Mouse (Mus musculus) lung, postnatal 10 days (tissue): Measurements from ENCODE around the gene Cxcr6.
"Not testable (repeated sequence)": the region's sequence is repeated elsewhere in the genome, so short reads cannot be mapped to it uniquely, and the experiment has no call there.

Experiments
- DNase-seq: peaks from one replicate; pipeline ENCODE4 v3.0.0; 2021

Gene Cxcr6

DNA sequence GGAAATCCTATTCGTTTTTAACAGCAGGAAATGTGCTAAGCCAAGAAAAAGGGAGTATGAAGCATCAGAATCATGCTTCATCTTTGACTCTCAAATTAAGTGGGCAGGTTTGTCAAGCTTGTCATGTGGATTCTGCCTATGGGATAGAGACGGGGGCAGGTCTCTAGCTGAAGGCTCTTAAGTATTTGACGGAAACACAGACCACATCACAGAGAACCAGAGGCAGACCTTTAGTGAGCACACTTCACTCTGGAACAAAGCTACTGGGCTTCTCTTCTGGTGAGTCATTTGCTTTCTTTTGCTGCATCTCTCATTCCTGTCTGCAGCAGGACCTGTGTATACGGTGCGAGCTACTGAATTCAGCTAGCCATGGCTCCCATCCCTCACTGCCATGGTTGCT lies at the start of gene Cxcr6:
Gene Cxcr6, plus strand, starts transcription at position 209 of the 400 bp plus-strand sequence.
- DNase-seq = no peak

DNA sequence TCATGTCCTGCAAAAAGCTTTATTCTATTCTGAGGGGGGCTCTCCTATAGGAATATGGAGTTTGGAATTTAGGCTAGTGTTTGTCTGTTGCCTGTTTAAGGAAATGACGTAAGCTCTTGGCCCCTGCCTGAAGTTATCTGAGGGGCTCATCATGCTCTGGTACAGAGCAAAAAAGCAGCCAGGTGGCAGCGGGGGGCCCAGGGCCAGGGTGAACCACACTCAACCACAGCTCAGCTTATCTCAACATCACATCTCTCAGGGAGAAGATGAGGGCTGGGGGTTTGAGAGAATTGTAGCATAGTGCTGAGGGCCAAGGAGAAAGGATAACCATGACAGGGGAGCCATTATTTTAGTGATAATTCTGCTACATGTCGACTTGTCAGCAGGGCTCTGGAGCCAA lies 49.5 kb upstream of the Cxcr6 start:
- no peak for DNase-seq

DNA sequence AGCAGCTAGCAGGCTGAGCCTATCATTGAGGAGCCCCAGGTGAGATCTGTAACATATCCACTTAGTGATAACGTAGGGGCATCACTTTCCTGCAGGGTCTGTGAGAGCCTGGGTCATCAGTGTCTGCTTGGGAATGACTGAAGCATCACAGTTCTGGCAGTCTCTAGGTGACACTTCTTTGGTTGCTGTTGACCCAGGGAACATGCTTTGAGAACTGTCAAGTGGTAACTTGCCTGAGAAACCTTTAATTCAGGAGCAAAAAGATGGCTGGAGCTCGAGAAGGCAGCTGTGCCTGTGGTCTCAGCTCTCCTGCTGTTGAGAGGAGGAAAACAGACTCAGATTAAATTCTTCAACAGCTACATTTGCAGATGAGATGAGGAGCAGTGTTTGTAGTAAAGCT lies 48.9 kb upstream of the Cxcr6 start:
- no peak for DNase-seq

DNA sequence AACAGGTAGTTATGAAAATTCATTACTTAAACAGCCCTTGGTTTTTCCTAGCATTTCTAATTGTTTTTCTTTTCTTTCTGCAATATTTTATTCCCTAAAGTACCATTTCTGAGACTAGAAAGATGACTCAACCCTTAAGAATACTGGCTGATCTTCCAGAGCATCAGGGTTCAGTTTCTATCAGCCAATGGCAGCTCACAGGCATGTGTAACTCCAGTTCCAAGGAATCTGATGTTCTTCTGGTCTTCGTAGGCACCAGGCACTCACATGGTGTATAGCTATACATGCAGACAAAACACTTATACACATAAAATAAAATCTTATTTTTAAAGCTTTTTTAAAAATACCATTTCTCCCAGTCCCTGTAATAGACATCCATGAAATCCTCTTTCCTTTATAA lies 48.1 kb upstream of the Cxcr6 start:
- DNase-seq = no peak

DNA sequence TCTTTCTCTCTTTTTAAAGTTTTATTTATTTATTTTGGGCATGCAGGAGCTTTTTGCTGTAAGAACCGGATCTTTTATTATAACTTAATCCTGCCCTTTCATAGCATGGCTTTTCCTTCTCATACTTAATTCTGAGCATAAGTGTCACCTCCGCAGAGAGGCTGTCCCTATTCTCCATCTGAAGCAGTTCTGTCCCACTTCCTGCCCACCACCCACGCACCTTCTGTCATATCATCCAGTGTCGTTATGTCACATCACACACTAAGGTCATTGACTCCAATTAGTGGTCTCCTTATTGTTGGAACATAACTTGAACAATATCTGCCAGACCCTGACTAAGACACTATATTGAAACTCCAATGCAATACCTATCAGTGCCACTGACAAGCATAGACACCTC lies 47.6 kb upstream of the Cxcr6 start:
- DNase-seq = no peak

DNA sequence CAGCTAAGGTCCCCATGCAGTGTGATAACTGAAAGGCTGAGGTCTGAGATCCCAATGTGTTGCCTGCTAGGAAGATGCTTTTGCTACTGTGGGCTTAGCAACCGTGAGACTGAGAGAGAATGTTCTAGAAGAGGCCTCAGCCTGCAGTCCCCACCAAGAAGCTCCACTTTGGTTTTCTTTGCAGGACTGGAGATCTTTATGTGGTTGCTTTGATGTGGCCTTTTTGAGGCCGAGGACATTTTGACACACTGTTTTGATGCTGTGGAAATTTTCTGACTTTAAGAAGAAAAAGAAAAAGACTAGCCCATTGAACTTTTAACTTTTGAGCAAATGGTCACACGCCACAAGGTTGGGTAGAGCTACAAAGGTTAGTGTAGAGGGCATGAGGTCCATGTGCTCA lies 45.5 kb upstream of the Cxcr6 start:
- DNase-seq = no peak

DNA sequence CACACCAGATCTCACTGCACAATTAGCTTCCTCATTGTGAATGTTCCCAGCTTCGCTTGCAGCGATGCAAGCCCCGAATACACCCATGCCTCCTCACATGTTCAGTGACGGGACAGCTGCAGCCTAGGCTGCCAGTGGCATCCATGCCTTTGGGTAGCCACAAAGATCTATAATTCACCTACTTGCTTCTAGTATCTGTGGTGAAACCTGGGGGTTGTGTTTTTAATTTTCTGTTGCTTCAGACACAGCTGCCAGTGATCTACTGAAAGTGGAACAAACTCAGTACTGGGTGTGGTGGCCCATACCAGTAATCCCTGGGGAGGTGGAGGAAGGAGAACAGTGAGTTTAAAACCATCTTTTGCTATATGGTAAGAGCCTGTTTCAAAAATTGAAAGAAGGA lies 43.4 kb upstream of the Cxcr6 start:
- DNase-seq = no peak

DNA sequence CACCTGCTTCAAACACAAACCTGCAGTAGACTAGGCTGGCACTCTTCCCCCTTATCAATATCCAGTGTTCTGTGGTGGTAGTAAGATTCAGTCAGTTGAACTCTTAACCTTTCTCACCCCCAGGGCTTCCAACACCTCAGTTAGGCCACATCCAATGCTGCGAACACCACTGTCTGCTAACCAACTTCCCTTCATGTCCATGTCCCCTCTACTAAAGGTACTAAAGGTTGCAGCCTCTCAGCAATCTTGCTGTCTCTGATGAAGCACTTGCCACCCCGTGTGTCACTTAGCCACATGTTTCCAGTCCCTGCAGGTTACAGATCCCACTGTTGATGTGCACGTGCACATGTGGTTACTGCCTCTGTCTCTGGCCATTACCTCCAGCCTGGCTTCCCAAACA lies 42.5 kb upstream of the Cxcr6 start:
- no peak for DNase-seq

DNA sequence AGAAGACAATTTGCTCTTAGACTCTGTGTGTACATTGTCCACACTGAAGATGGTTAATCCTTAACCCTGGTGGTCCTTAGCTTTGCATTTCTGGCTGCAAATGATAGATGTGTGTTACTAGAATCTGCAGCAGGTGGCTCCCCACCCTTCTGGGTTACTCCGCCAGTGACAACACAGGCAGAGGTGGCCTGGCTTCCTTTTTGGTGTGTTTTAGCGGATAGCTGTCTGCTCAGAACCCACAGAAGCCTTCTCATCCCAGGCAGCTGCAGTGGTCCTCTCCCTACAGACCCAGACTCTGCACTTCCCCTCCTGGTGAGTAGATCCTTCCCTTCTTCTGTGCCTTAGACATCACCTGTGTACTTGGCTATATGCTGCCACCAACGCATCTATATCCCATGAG lies 39.3 kb upstream of the Cxcr6 start:
- DNase-seq = no peak

DNA sequence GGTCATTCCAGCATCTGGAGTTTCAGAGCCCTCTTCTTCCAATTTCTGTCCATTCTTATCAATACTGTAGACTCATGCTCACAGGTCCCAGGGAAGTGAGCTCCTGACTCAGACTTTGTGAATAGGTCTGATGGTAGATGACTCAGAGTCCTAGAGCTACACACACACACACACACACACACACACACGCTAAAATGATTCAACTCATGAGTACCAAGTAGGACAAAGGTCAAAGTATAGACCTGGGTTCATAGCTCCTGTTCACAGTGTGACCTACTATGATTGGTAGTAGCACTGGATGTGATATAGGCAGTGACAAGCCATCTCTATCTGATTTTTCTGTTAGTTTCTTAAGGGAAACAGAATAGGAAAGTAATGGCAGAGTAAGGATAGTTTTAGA lies 37.8 kb upstream of the Cxcr6 start:
- DNase-seq = no peak

DNA sequence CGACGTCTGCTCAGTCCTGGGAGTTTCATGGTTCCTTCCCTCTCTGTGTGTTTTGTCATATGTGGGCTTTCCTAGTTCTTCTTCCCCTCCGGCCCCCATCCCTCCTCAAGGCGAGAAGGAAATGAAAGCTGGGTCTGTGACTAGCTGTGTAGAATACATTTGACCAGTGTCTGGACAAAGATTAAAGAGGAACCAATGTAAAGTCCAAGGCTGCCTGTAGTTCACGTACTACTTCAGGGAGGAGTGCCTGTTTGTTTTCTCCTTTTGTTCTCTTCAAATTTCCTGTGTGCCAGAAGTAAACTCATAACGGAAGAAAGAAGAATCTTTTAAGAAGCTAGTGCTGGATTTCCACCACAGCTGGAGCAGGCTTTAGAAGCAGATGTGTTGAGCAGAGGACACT lies 36.7 kb upstream of the Cxcr6 start:
- DNase-seq = no peak

DNA sequence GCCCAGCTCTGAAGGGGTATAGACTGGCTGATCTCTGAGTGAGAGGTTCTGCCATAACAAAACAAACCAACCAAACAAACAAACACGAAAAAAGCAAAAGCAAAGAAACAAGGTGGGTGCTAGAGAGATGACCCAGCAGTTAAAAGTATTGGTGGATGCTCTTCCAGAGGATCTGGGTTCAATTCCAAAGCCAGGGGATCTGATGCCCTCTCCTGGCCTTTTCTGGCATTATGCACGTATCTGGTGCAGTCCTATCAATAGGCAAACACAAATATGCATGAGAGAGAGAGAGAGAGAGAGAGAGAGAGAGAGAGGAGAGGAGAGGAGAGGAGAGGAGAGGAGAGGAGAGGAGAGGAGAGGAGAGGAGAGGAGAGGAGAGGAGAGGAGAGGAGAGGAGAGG lies 33.0 kb upstream of the Cxcr6 start:
- not testable (repeated sequence) for DNase-seq

DNA sequence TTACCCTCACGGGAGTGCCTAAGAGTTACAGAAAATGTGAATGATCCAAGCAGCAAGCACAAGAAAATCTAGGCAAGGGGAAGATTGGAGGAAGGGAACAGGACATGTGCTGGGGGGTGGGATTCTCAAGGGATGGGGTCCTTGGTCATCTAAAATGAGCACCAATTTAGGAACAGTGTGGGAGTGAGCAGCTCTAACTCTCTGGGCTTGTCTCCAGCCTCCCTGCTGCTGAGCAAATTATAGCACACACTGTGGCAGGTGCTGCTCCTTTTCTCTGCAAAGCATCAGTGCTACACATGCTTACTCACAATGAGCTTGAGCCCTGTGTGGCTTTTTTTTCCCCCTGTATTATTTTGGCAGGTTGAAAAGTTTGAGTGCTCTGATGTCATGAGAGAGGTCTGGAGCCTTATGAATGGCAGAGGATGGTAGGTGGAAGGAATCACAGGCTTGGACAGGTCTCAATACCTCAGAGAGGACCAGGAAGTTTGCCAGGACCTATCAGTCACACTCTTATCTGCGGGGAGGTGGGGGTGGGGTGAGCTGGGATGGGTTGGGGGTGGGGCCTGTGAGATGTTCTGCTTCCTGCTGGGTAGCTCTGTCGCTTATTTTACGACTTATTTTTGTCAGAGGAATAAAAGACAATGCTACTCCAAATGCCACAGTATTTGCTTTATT lies 17.3 kb upstream of the Cxcr6 start:
- no peak for DNase-seq

DNA sequence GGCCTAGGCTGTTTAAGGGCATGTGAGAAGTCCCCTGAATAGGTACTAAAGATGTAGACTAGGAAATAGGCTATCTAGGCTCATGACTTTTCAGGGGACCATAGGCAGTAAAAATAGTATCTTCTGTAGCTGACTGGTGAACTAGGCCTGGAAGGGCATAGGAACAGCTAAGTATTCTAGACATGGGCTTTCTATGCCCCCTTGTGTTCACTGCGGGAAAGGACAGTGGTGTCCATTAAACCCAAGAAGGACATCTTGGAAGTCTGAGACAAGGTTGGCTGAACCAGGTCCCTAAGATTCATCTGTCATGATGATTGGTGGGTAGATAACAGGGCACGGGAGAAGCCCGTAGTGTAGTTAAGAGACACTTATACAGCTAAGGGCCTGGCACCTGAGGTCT lies 10.1 kb upstream of the Cxcr6 start:
- DNase-seq = peak; percentile 58

DNA sequence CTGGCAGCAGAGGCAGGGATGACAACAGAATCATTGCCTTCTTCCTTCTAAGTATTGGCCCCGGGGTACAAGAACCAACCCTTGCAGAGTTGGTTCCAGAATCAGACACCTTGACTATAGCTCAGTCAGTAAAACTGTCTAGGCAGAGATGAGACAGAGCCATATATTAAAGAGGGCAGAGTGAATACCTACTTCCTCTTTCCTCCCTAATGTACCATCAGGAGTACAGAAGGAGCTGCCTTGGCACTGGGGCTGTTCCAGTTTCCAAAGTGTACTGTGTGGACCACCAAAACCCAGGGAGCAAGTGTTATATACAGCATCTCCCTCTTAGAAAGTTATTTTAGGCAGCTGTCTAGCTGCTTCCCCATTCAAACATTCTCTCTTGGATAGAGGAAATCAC lies 4.7 kb upstream of the Cxcr6 start:
- DNase-seq = no peak

DNA sequence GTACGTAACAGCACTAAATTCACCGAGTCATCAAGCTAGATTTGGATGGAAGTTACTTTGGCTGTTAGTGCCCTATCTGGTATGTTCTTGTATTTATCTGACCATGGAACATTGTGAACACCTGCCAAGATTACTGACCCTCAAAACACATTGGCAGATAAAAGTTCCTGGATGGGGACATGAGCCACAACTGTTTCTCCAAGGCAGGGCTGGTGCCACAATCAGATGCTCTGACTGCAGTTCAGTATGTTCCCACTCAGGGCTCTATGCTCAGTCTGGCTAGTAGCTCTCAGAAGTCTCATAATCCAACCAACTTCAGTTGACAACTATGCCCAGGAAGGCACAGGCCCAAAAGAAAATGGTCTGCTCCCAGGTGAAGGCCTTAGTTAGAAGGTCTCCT lies 3.9 kb upstream of the Cxcr6 start:
- DNase-seq = no peak

DNA sequence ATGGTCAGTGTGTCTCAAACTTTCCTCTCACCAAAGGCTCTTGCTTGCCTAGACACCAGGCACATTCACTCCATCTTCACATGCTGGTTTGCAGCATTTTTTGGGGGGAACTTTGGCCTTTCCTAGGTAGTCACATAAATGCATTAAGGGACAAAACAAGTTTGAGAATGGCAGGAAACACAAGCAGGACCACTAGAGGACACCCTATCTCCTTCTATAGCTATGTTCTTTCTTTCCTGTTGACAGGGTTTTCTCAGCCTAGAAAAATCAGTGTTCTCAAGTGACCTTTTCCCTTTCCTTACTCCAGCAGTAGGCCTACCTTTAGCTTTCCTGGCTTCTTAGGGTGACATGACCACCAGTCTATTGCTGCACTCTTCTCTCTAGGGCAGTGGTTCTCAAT lies 3.4 kb upstream of the Cxcr6 start:
- no peak for DNase-seq

DNA sequence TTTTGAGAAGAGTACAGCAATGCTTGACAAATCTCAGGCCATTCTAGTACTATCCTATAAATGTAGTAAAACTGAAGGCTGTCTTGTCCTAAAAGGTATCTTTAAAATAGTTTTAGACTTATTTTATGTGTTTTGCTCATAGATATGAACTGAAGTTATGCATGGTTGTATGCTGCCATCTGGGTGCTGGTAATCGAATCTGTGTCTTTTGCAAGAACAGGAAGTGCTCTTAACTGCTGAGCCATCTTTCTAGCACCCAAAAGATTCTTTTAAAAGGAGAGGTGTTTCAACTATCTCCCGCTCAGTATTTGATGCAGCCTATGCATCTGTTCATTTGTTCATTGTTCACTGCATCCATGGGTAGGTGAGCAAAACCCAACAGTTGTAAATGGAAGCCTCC lies 1.0 kb upstream of the Cxcr6 start:
- DNase-seq = no peak

DNA sequence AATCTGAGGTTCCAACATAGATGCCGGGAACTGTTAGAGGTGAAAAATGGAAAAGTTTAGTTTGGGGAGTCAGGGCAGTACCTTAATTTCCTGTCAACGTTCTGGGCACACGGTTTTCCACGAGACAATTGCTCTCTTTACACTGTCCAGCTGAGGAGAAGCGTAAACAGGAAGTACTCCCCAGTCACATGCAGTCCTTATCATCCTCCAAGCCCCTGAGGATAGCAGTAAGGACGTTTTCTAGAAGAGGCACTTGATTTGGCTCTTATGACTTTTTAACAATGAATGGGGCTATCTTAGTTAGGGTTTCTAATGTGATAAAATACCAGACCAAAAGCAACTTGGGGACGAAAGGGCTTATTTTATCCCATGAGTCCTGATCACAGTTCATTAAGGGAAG lies 2.3 kb downstream of the Cxcr6 start:
- DNase-seq = no peak

DNA sequence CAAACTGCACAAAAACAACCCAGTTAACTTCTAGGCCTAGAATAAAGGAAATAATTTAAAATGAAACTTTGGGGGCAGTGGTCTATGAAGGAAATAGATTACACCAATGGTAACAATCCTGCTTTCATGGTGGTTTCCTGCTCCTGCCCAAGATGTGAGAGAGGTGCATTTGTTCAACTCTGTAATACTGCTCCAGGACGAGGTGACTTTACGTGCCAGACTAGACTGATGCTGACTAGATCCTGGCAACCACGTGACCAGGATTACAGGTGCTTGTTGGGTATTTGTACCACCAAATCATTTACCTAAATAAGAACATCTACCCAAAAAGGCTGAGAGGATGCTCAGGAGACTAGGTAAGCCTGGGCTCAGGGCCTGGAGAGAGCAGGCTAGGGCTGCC lies 5.6 kb downstream of the Cxcr6 start:
- DNase-seq = no peak

DNA sequence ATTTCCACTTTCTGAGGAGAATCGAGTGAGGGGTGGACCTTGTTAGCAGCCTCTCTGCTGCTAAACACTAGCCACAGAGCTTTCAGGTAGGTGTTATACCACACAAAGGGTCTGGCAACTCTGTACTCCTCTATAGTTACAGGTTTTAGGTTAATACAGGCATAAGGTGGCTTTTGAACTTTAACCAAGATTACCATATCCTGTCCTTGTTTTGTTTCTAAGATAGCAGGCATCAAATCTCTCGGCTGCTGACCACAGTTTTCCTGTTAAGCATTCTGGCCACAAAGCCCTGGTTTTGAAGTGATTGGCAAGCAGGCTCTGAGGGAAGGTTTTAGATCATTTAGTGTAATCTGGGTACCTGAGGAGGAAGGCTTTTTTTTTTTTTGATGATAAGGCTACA lies 8.1 kb downstream of the Cxcr6 start:
- DNase-seq = no peak

DNA sequence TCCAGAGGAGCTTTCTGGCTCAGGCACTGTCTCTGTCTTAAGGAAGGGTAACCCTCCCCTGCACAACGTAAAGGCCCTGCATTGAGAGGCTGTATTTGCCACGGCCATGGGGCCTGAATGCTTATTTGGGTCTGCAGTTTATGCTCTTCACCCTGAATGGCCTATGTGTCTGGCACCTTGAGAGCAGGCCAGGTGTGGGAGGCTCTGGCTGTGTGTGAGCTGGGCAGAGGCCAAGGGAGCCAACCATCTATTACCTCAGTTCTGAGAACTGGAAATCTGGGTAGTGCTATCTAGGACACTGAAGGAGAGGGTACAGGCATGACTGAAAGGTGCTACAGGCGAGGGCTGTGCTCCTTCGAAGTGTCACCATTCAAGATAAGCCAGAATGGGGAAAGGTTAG lies 8.5 kb downstream of the Cxcr6 start:
- DNase-seq = no peak

DNA sequence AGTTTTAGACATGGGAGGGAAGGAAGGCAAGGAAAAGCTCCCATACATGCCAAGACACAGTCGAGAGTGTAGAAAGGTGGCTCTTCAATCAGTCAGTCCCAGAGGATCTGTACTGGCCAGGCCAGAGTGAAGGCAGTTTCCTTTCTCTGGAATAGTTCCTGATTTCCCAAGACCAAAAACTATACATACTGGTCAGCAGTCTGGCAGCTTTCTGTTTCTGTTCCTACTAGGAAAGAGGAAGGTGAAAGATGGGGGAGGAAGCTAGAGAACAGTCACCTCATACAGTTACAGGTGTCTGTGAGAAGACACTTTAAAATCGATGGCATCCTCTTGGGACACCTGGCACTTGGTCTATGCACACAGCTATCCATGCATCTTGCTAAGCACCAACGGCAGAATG lies 9.2 kb downstream of the Cxcr6 start:
- no peak for DNase-seq

DNA sequence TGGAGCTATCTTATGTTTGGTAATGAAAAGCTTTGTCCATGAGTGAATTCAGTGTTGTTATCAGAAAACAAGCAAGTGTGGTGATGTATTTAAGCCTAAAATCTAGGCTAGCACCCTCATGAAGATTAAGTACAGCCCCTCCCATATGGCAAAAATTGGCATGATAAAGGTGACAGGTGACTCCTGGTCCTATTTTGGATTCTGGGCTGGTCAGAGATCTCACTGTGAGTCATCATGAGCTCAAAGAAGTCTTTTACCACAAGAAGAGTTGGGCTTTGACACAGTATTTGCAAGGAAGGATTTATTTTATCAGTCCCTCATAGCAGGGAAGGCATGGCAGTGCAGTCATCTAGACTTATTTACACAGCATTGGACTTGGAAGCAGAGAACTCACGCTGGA lies 9.7 kb downstream of the Cxcr6 start:
- no peak for DNase-seq

DNA sequence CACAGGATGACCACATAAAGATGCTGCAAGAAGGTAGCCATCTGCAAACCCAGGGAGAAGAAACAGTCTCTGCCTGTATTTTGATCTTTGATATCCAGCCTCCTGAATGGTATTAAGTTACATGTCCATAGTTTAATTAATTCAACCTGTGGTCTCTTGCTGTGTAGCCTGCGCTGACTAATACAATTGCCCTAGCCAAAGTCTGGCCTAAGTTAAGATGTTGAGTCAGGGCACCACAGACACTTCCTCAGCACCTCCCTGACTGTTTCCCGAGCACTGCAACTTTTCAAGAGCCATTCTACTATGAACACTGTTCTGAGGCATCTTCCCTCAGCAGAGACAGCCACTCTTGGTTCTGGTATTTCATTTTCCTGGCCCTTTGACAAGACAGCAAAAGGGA lies 12.3 kb downstream of the Cxcr6 start:
- no peak for DNase-seq

DNA sequence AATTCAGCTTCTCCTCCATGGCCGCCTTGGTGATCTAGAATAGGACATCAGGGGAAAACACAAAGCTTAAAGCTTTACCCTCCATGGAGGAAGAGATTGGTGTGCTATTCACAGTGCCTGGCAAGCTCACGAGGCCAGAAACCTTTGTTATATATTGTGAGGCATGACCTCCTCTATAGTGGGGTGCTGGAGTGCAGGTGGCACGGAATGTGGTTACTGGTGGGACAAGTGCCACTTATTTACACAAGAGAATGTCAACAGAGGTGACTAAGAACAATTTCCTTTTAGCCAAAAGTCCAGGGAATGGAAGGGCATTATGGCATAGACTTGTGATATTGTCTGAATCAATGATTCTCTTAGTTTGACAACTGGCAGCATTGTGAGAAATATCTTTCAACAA lies 20.4 kb downstream of the Cxcr6 start:
- DNase-seq = no peak
